Mouse (Mus musculus) CD4-positive, CD25-positive, alpha-beta regulatory T cell, adult 2 months (primary cell): Measurements from ENCODE around the gene Tgfb1.
"Not testable (repeated sequence)": the region's sequence is repeated elsewhere in the genome, so short reads cannot be mapped to it uniquely, and the experiment has no call there.

Source experiments
- DNase-seq: peaks from one replicate; pipeline ENCODE4 v3.0.0-alpha.2; 2012; ENCODE audit warnings: low read depth, low spot score

Gene Tgfb1

DNA sequence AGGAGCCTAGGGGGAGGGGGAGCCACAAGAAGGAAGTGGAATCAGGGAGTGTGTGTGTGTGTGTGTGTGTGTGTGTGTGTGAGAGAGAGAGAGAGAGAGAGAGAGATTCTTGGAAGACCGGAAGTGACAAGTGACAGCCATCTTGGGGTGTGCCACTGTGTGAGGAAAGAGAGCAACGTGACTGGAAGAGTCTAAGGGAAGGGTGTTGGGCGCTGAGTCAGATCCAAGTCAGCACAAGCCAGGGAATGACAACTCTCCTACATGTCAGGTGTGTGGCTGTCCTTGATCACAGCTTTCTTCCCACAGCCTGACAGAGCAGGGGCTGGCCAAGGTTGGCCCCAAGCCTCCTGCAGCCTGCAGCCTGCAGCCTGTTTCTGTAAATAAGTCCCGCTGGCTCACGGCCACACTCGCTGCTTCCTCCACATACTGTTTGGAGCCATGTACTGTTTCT, 19.0 kb downstream of the Tgfb1 start:
- DNase-seq: peak; percentile 43

DNA sequence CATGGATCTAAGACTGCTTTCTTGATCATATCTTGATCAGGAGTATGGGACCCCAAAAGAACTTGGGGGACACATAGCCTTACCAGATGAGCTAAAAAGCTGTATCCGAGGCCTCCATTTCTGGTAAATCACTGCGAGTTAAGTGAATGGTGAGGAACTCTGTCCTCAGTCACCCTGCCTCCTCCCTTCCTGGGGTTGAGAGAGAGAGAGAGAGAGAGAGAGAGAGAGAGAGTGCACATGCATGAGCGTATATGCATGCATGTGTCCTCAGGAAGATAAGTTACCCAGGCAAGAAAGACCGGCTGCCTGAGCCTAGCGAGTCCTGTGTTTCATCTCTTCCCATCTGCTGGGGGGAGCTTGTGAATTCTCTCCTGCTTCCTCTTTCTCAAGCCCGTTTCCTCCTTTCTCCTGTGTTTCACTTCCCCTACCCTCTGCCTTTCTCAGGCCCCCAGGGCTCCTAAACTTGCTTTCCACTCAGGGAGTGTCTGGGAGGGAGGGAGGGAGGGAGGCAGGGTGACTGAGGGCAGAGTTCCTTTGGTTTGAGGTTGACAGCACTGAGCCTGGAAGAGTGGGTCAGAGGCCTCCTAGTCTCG, 19.9 kb downstream of the Tgfb1 start:
- no peak for DNase-seq

DNA sequence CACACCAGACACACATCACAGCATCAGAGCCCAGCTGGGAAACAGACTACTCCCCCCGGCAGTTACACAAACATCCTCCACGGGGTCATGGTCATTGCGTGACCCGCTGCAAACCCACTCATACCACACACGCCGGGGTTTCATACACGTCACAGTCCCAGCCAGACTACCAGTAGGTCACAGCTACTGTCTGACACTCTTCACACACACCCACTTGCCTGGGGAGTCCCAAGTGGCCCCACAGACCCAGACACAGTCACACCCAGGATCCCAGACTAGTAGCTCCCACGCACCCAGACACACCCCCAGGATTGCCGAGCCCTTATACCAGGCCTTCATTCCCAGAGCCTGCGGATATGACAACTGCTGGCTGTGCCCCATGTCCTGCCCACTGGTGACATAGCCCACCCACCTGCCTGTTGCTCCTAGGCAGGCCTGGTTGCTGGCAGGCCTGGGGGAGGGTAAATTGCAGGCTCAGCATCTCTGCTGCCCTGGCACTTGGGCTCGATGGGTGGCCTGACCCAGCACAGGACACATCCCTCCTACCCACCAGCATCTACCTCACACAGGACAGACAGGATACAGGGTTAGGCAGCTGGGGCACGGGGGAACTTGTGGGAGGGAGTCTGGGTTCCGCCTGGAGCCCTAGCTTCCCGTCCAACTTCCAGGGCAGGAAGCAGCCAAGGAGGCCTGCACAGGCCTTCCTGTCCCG, 20.9 kb downstream of the Tgfb1 start:
- DNase-seq: peak; percentile 58

DNA sequence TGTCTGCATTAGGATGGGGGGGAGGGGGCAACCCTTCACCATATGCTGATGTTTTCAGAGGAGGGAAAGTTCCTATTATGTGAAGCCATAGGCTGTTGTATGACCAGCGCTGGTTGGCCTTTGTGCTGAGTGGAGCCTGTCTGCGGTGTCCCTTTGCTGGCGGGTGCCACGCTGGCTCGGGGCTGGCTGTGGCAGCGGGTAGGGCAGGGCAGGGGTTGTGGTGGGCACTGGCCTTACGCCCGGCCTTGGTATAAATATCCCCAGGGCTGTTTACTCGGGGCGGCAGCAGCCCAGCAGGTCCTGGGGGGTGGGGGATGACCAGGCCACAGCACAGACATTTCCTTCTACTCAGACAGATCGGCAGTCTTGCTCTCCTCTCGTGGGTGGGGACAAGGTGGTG, 23.2 kb downstream of the Tgfb1 start:
- DNase-seq: no peak

DNA sequence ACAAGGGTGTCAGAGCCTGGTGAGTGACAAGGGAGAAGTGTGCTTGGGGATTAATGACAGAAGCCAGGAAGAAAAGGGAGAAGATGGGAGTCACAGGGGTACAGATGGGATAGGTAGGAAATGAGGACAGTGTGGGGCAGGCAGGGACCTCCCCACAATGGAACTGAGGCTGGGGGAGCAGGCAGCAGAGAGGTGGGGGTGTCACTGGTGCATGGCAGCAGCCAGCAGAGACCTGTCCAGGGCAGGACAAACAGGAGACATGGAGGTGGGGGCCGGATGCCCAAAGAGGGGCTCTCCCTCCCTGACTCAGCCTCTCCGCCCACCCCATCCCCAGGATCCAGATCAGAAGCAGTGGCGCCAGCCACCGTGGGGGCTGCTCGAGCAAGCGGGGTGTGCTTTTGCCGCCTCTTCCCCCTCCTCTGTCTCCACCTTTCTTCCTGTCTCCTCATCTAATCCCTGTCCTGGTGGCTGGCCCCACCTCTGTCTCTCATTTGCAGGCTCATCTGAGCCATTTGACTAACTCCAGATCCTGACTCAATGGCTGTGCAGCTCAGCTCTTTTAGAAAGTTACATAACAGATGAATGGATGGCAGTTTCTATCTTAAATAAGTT, 23.8 kb downstream of the Tgfb1 start:
- peak; percentile 37 for DNase-seq

DNA sequence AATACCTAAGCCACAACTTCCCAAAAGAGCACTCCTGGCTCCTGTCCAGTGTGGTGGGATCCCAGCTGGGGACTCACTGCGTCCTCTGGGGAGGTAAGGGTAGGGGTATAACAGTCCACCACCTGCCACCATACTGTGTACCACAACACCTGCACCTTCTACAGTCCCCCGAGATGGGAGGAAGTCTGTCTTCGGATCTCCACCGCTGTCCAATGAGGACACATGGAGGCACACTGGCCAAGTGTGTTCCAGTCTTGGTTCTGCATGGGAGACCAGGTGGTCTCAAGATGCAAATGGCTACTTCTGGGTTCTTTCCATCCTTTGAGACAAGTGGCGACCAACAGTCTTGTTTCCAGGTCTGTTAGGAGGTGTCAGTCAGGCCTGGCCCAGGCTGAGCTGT, 24.4 kb downstream of the Tgfb1 start:
- DNase-seq: no peak

- no peak for DNase-seq
Measured at GRCm38 (mm10) chr7:25711731-25712197, 25.0 kb downstream of the Tgfb1 start.

GRCm38 (mm10) chr7:25712801-25713200, 26.0 kb downstream of the Tgfb1 start:
- no peak for DNase-seq

- DNase-seq: no peak
Measured at GRCm38 (mm10) chr7:25714581-25714980, 27.8 kb downstream of the Tgfb1 start.

DNA sequence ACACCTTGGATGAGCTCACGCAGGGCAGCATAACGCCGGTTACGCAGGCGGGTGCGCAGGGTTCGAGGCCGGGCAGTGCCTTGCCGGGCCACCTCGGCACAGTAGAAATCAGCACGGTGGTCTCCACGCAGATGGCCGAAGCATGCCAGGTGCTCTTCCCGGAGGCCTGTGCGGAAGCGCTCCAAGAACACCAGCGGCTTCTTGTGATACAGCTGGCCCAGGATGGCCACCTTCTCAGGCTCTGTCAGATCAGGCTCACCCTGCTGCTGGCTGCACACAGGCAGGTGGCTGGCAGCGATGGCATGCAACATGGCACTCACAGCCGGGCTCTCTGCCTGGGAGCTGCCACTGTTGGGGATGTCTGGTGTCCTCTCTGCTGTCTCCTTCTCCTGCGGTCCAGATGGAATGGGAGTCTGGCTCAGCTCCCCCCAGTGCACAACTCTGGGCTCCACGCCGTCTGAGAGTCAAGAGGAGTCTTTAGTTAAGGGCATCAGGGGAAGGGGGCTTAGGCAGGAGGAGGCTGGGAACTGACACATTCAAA, 29.0 kb downstream of the Tgfb1 start:
- no peak for DNase-seq

DNA sequence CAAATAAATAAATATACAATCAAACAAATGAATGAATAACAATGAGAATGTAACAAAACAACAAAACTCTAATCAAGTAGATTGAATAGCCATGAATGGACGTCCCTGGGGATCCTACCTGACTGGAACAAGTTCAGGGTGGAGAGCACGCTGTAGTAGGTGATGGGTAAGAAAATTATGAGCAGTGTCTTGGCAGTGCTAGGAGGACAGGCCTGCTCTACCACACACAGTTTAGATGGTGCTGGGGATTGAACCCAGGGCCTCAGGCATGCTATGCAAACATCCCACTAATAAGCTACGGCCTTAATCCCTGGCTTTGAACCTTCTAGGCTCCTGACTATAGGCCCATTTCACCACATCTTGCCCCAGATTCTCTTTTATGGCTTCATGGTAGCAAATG, 30.7 kb downstream of the Tgfb1 start:
- DNase-seq: no peak

DNA sequence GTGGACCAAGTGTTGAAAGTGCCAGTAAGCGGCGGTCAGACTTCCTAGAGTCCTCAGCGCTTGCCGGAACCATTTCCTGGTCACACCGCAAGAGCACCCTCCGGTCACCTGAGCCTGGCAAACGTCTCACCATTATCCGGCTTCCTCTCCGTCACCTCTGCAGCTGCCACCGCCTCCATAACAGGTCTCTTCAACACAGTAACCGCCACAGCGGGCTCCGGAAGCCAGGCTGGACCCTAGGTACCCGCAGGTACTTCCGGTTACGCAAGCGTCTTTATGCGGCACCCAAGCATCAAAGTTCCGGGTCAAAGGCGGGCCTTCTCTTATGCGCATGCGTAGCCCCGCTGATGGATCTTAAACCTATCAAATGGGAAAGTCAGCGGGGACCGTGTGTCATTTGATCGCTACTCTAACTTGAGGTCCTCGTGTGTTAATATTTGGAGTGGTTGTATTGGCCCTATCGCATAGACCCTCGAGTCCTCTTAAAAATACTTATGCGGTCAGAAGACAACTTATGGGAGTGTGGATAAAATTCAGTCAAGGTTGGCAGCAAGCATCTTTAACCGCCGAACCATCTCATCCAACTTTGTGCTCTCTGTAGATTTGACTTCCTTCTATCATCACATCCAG, 32.1 kb downstream of the Tgfb1 start, which contains the start of gene Ccdc97:
Ccdc97 (minus strand) TSS at position 301 of the 630 bp plus-strand sequence.
- DNase-seq: peak; percentile 96

GRCm38 (mm10) chr7:25719761-25720610, 33.2 kb downstream of the Tgfb1 start:
- DNase-seq: peak; percentile 79

DNA sequence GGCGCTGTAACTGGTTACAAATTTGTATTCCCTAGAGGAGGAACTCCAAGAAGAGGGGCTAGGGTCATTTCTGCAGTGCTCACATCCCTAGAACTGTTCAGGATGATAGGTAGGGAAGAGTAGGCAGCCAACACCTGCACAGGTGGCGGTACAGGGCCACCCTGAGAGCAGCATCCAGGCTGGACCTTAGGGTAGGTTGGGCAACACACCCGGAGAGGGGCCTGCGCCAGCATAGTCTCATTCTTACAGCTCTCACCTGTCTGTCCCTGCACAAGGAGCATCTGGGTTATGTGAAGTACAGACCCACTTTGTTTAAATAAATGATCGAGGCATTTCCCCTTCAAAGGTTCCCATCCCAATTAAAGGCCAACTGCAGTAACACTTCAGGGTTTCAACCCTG, 34.0 kb downstream of the Tgfb1 start:
- DNase-seq: no peak

DNA sequence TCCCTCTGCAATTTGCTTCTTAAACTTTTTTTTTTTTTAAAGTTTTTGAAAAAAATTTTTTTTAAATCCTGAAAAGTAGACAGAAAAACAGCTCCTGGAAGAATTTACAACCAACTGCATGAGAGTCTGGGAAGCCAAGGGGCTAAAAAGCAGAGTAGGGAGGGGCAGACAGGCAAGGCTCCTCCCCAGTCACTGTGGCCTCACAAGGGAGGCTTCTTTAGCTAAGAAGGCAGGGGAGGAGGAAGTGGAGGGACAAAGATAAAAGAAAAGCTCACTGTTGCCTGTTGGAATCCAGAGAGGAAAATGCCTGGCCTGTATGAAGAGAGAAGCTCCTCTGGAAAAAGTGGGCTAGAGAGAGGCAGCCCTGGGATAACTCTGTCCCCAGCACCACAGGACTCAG, 35.0 kb downstream of the Tgfb1 start:
- DNase-seq: not testable (repeated sequence)

GRCm38 (mm10) chr7:25725886-25726285, 39.1 kb downstream of the Tgfb1 start:
- DNase-seq: no peak

- DNase-seq: no peak
Measured at GRCm38 (mm10) chr7:25727800-25728199, 41.0 kb downstream of the Tgfb1 start.

DNA sequence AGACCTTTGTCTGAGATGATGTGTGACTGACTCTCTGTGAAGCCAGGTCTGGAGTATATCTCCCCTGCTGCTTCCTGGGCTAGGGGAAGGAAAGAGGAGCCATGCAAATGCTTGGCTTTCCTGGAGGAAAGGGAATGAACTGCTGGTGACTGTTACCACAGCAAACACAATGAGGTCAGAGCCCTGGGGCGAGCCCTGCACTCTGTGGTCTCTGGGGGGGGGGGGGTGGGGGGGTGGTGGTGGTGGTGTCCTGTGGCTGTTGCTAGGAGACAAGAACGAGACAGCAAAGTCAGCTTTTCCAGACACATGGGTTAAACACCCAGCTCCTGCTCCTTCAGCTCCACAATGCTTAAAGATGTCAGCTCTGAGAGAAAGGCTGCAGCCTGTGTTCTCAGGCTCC, 42.6 kb downstream of the Tgfb1 start:
- DNase-seq: no peak

DNA sequence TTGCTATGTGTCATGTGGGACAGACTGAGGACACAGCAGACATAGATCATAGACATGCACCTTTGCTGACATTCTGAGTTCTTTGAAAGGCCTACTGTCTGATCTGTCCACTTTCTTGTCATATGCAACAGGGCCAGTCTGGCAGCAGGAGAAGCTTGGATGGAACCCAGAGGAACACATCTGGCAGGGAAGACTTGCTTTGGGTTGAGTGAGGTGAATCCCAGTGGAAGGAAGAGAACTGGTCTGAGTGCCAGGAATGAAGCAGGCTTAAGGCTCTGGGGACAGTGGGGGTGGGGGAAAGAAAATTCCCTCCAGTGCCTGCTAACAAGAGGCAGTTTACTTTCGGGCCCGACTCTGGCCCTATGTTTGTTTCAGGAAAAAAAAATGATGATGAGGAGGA, 43.1 kb downstream of the Tgfb1 start:
- no peak for DNase-seq

DNA sequence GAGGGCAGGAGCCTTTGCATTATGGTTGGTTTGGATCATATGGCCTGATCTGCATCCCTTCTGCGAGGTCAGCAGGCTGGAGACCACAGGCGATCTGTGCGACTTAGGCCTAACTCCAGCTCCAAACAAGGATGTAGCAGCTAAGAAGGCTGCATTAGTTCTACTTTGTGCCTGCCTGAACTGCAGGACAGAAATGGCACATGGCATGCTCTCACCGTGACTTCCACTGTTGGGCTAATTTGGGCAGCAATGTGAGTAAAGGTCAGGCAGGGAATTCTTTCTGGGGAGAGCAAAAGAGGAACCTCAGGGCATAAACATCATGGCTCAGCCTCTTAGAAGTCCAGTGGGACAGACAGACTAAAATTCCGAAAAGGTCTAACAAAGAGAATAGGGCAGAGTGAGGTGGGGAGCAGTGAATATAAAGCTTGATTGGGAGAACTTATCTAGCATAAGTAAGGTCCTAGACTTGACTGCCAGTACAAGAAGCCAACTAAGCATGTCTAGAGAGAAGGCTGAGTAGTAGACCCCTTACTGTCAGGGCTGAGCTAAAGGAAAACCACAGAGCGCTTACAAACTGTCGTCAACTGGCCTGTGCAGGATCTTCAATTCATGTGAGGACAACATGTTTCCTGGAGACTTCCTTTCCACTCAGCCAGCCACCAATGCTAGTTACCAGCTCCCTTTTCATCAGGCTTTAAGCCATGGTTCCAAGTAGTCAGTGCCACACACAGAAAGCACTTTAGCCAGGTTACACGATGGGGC, 44.7 kb downstream of the Tgfb1 start:
- DNase-seq: no peak
